Mouse (Mus musculus): ENCODE data around the gene Ip6k1. TPM values are rescaled to one million over a fixed set of nuclear protein-coding genes. Genes with fewer than 3 reads are reported as not detected.
A peak's percentile ranks its signal among the peaks of the same experiment; 100 is the strongest.
"Not testable (repeated sequence)": the region's sequence is repeated elsewhere in the genome, so short reads cannot be mapped to it uniquely, and the experiment has no call there.

Ip6k1 gene
- polyA plus RNA-seq, 1 experiment from 2014 or later, result 27.9 TPM

DNA sequence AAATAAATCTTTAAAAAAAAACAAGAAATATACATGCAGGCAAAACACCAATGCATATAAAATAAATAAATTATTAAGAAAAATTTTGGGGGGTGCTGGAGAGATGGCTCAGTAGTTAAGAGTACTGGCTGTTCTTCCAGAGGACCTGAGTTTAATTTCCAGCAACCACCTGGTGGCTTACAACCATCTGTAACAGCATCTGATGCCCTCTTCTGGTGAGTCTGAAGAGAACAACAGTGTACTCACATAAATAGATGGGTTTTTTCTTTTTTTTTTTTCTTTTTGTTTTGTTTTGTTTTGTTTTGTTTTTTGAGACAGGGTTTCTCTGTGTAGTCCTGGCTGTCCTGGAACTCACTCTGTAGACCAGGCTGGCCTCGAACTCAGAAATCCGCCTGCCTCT lies 11.3 kb downstream of the Ip6k1 start:
- H3K27me3 ChIP-seq (replicated peaks; ENCODE audit: control insufficient read depth, insufficient read depth, low read length); H3K9ac ChIP-seq (ENCODE audit: low read depth, low read length); H3K4me3 ChIP-seq (ENCODE audit: low read depth, low read length); H3K9me3 ChIP-seq (ENCODE audit: control insufficient read depth); H3K27ac ChIP-seq (ENCODE audit: low read depth, low read length); ATAC-seq; H3K4me2 ChIP-seq (replicated peaks; ENCODE audit: low read depth); H3K4me1 ChIP-seq (replicated peaks; ENCODE audit: control insufficient read depth, insufficient read depth, low read length); H3K36me3 ChIP-seq (ENCODE audit: control insufficient read depth, insufficient read depth): not testable (repeated sequence)
- TF ChIP-seq CTCF (IDR thresholded peaks at IDR 0.05; ENCODE audit: low read depth), result peak; percentile 41
- 98% methylated on average over 2 of the region's 2 CpGs for WGBS

DNA sequence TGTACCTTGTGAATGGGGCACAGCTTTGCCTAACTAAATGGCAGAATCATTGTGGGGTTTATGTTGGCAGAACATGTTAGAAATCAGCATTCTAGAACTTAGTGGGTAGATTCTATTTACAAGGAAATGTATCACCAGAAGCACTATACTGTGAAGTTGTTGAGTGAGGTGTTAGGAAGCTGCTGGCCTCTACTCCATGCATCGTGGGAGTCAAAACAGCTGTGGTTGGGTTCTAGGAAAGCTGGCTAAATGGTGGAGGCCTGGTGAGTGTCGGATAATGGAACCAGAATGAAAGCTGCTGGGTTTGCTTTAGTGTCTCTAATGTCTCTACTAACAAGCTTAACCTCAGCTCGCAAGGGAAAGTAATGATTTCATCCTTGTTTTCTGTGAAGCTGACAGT lies 14.8 kb downstream of the Ip6k1 start:
- Histone ChIP-seq H3K9ac (ENCODE audit: low read depth, low read length) (no peak overlapping the region), H3K9me3 (ENCODE audit: control insufficient read depth) (no peaks in the 10 kb centered on the region), H3K4me1 (replicated peaks; ENCODE audit: control insufficient read depth, insufficient read depth, low read length) (no peaks in the 10 kb centered on the region), H3K27ac (ENCODE audit: low read depth, low read length) (no peak overlapping the region), H3K4me2 (replicated peaks; ENCODE audit: low read depth) (no peak overlapping the region), H3K36me3 (ENCODE audit: control insufficient read depth, insufficient read depth) (0 out of 2 replicates have a peak, but pooled peaks cover 6% of the 10 kb centered on the region), H3K27me3 (replicated peaks; ENCODE audit: control insufficient read depth, insufficient read depth, low read length) (no peaks in the 10 kb centered on the region), H3K4me3 (ENCODE audit: low read depth, low read length) (no peak overlapping the region)
- TF ChIP-seq CTCF (IDR thresholded peaks at IDR 0.05; ENCODE audit: low read depth), result no peak
- no peak for ATAC-seq
- WGBS, result 80% methylated on average over 3 of the region's 3 CpGs

DNA sequence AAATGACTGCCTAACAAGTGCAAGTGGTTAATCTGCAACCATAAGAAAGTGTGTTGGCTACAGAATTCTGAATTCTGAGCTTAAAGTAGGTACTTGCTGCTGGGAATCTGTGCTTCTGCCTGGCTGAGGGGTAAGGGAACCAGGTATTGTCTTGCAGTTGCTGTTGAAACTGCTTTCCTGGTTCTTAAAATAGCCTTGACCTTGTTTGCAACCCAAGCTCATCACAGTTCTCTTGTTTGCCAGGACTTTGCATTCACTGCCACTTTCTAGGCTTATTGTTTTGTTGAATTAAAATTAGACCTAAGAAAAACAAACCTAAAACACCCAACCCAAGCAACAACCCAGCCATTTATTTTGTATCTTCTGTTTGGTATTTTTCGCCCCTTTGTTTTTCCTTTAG lies 18.4 kb downstream of the Ip6k1 start:
- no peak for ATAC-seq
- H3K4me3 ChIP-seq (ENCODE audit: low read depth, low read length), result no peak overlapping the region
- no peaks in the 10 kb centered on the region for H3K9me3 ChIP-seq (ENCODE audit: control insufficient read depth)
- H3K9ac ChIP-seq (ENCODE audit: low read depth, low read length), result no peak overlapping the region
- H3K27me3 ChIP-seq (replicated peaks; ENCODE audit: control insufficient read depth, insufficient read depth, low read length), result no peaks in the 10 kb centered on the region
- H3K36me3 ChIP-seq (ENCODE audit: control insufficient read depth, insufficient read depth), result peaks cover 19% of the 10 kb centered on the region
- TF ChIP-seq CTCF (IDR thresholded peaks at IDR 0.05; ENCODE audit: low read depth), result no peak
- H3K4me2 ChIP-seq (replicated peaks; ENCODE audit: low read depth), result no peak overlapping the region
- WGBS, result 90% methylated on average over 1 of the region's 1 CpGs
- no peak overlapping the region for H3K27ac ChIP-seq (ENCODE audit: low read depth, low read length)
- no peaks in the 10 kb centered on the region for H3K4me1 ChIP-seq (replicated peaks; ENCODE audit: control insufficient read depth, insufficient read depth, low read length)

DNA sequence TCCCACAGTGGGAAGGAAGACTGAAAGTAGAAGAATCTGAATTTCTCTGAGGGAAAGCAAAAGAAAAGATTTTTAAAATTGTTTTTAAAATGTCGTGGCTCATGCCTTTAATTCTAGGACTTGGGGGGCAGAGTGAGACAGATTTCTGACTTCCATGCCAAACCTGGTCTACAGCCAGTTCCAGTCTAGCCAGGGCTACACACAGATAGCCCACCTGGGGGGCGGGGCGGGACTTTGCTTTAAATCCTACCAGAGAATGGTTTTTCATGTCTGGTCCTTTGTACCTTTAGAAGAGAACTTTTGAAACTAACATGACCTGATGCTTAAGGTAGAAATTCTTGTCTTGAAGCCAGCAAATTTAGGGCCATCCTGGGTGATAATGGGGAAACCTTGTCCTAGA lies 20.9 kb downstream of the Ip6k1 start:
- Histone ChIP-seq H3K27ac (ENCODE audit: low read depth, low read length) (no peak overlapping the region), H3K4me2 (replicated peaks; ENCODE audit: low read depth) (no peak overlapping the region), H3K4me3 (ENCODE audit: low read depth, low read length) (no peak overlapping the region), H3K27me3 (replicated peaks; ENCODE audit: control insufficient read depth, insufficient read depth, low read length) (no peaks in the 10 kb centered on the region), H3K36me3 (ENCODE audit: control insufficient read depth, insufficient read depth) (peaks cover 27% of the 10 kb centered on the region), H3K4me1 (replicated peaks; ENCODE audit: control insufficient read depth, insufficient read depth, low read length) (no peaks in the 10 kb centered on the region), H3K9me3 (ENCODE audit: control insufficient read depth) (no peaks in the 10 kb centered on the region), H3K9ac (ENCODE audit: low read depth, low read length) (no peak overlapping the region)
- 79% methylated on average over 3 of the region's 3 CpGs for WGBS
- no peak for TF ChIP-seq CTCF (IDR thresholded peaks at IDR 0.05; ENCODE audit: low read depth)
- ATAC-seq, result no peak

DNA sequence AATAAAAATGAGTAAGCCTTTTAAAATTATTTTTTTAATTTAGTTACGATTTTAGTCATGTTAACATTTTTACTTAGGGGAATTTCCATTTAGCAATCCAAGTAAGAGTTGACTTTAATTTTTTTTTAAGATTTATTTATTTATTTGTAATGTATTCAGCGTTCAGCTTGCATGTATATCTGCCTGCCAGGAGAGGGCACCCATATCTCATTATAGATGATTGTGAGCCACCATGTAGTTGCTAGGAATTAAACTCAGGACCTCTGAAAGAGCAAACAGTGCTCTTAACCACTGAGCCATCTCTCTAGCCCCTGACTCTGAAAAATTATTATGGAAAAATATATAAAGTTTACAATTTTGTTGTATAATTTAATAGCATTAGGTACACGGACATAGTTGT lies 24.3 kb downstream of the Ip6k1 start:
- no peak overlapping the region for H3K4me2 ChIP-seq (replicated peaks; ENCODE audit: low read depth)
- no peak for ATAC-seq
- H3K4me1 ChIP-seq (replicated peaks; ENCODE audit: control insufficient read depth, insufficient read depth, low read length), result no peaks in the 10 kb centered on the region
- WGBS, result 89% methylated on average over 3 of the region's 3 CpGs
- H3K27me3 ChIP-seq (replicated peaks; ENCODE audit: control insufficient read depth, insufficient read depth, low read length), result no peaks in the 10 kb centered on the region
- H3K9ac ChIP-seq (ENCODE audit: low read depth, low read length), result no peak overlapping the region
- H3K27ac ChIP-seq (ENCODE audit: low read depth, low read length), result no peak overlapping the region
- no peaks in the 10 kb centered on the region for H3K9me3 ChIP-seq (ENCODE audit: control insufficient read depth)
- H3K36me3 ChIP-seq (ENCODE audit: control insufficient read depth, insufficient read depth), result peaks cover 39% of the 10 kb centered on the region
- TF ChIP-seq CTCF (IDR thresholded peaks at IDR 0.05; ENCODE audit: low read depth), result peak; percentile 47
- no peak overlapping the region for H3K4me3 ChIP-seq (ENCODE audit: low read depth, low read length)

DNA sequence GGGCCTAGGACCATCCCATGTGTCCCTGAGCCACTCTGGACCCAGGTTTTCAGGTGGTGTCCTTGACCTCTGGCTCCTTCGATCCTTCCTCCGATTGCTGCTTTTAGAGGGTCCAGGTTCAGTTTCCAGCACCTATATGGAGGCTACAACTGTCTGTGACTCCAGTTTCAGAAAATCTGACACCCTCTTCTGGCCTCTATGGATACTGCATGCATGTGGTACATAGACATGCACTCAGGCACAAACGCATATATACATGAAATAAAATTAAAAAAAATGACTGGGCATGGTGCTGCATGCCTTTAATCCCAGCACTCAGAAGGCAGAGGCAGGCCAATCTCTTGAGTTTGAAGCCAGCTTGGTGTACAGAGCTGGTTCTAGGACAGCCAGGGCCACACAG lies 25.6 kb downstream of the Ip6k1 start:
- whole genome bisulfite sequencing, result 96% methylated on average over 3 of the region's 3 CpGs
- Histone ChIP-seq H3K27me3 (replicated peaks; ENCODE audit: control insufficient read depth, insufficient read depth, low read length) (no peaks in the 10 kb centered on the region), H3K27ac (ENCODE audit: low read depth, low read length) (no peak overlapping the region), H3K36me3 (ENCODE audit: control insufficient read depth, insufficient read depth) (peaks cover 50% of the 10 kb centered on the region), H3K4me3 (ENCODE audit: low read depth, low read length) (no peak overlapping the region), H3K9ac (ENCODE audit: low read depth, low read length) (no peak overlapping the region), H3K9me3 (ENCODE audit: control insufficient read depth) (no peaks in the 10 kb centered on the region), H3K4me2 (replicated peaks; ENCODE audit: low read depth) (no peak overlapping the region), H3K4me1 (replicated peaks; ENCODE audit: control insufficient read depth, insufficient read depth, low read length) (no peaks in the 10 kb centered on the region)
- 0 out of 2 replicates have a peak, but pooled peaks have one; percentile 7 for TF ChIP-seq CTCF (IDR thresholded peaks at IDR 0.05; ENCODE audit: low read depth)
- no peak for ATAC-seq

DNA sequence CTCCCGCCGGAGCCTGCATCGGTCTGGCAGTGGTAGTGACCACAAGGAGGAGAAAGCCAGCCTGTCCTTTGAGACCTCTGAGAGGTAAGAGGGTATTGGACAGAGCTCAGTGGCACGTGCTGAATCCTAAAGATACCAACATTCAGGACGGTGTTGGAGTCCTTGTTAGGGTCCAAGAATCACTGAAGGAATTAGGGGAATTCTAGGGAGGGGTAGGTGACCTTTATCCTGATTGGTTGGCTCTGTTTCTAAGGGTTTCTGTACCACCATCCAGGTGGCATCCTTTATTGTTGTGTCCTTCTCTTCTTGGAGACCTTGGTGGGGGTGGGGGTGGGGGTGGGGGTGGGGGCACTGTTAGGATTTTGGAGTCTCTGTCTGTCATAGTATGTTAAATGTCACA lies 29.8 kb downstream of the Ip6k1 start:
- Histone ChIP-seq H3K4me3 (ENCODE audit: low read depth, low read length) (no peak overlapping the region), H3K9ac (ENCODE audit: low read depth, low read length) (no peak overlapping the region), H3K27me3 (replicated peaks; ENCODE audit: control insufficient read depth, insufficient read depth, low read length) (no peaks in the 10 kb centered on the region), H3K4me2 (replicated peaks; ENCODE audit: low read depth) (no peak overlapping the region), H3K27ac (ENCODE audit: low read depth, low read length) (no peak overlapping the region), H3K4me1 (replicated peaks; ENCODE audit: control insufficient read depth, insufficient read depth, low read length) (no peaks in the 10 kb centered on the region), H3K9me3 (ENCODE audit: control insufficient read depth) (no peaks in the 10 kb centered on the region), H3K36me3 (ENCODE audit: control insufficient read depth, insufficient read depth) (peaks cover 52% of the 10 kb centered on the region)
- no peak for ATAC-seq
- no peak for TF ChIP-seq CTCF (IDR thresholded peaks at IDR 0.05; ENCODE audit: low read depth)
- 94% methylated on average over 5 of the region's 5 CpGs for WGBS
